Mouse (Mus musculus): ENCODE results near the gene Map2k2. TPM values are rescaled to one million over a fixed set of nuclear protein-coding genes. Genes with fewer than 3 reads are reported as not detected.
A peak's percentile ranks its signal among the peaks of the same experiment; 100 is the strongest.

Map2k2 gene
- polyA plus RNA-seq, 1 experiment from 2014 or later: 118 TPM

- no peak for TF ChIP-seq CTCF (IDR thresholded peaks at IDR 0.05)
- no peak for TF ChIP-seq EP300 (IDR thresholded peaks at IDR 0.05)
- DNase-seq (ENCODE audit: low spot score) (peak; percentile 99), ATAC-seq (peak; percentile 88)
- Histone ChIP-seq H3K4me2 (replicated peaks; ENCODE audit: low read depth, low read length) (peak overlapping the region; percentile 90), H3K9ac (replicated peaks; ENCODE audit: low read depth) (peak overlapping the region; percentile 93), H3K9me3 (ENCODE audit: low read length) (no peaks in the 10 kb centered on the region), H3K36me3 (ENCODE audit: insufficient read depth, low read length) (no peaks in the 10 kb centered on the region), H3K4me1 (ENCODE audit: insufficient read depth, low read depth, low read length) (peaks cover 46% of the 10 kb centered on the region), H3K4me3 (ENCODE audit: low read depth, low read length) (peak overlapping the region; percentile 98), H3K27ac (ENCODE audit: low read length) (peak overlapping the region; percentile 96), H3K27me3 (replicated peaks; ENCODE audit: insufficient read depth, low read length) (no peaks in the 10 kb centered on the region)
- 0% methylated on average over 69 of the region's 89 CpGs for WGBS
Observed at GRCm38 (mm10) chr10:81137252-81138130, 31.8 kb downstream of the Map2k2 start.

GRCm38 (mm10) chr10:81138131-81138782, 32.5 kb downstream of the Map2k2 start:
- H3K36me3 ChIP-seq (ENCODE audit: insufficient read depth, low read length): no peaks in the 10 kb centered on the region
- WGBS: under 1% methylated on average over 15 of the region's 24 CpGs
- H3K4me1 ChIP-seq (ENCODE audit: insufficient read depth, low read depth, low read length): peaks cover 51% of the 10 kb centered on the region
- H3K9ac ChIP-seq (replicated peaks; ENCODE audit: low read depth): peak overlapping the region; percentile 76
- DNase-seq (ENCODE audit: low spot score) (peak; percentile 79), ATAC-seq (no peak)
- peak overlapping the region; percentile 79 for H3K4me3 ChIP-seq (ENCODE audit: low read depth, low read length)
- TF ChIP-seq CTCF (IDR thresholded peaks at IDR 0.05) (peak; percentile 27), EP300 (IDR thresholded peaks at IDR 0.05) (peak; percentile 13; the same call in 1 of the 2 replicates)
- H3K27me3 ChIP-seq (replicated peaks; ENCODE audit: insufficient read depth, low read length): no peaks in the 10 kb centered on the region
- no peaks in the 10 kb centered on the region for H3K9me3 ChIP-seq (ENCODE audit: low read length)
- peak overlapping the region; percentile 68 for H3K4me2 ChIP-seq (replicated peaks; ENCODE audit: low read depth, low read length)
- peak overlapping the region; percentile 95 for H3K27ac ChIP-seq (ENCODE audit: low read length)

GRCm38 (mm10) chr10:81138821-81139528, 33.3 kb downstream of the Map2k2 start:
- peaks cover 51% of the 10 kb centered on the region for H3K4me1 ChIP-seq (ENCODE audit: insufficient read depth, low read depth, low read length)
- peak overlapping the region; percentile 95 for H3K27ac ChIP-seq (ENCODE audit: low read length)
- peak overlapping the region; percentile 76 for H3K9ac ChIP-seq (replicated peaks; ENCODE audit: low read depth)
- H3K4me2 ChIP-seq (replicated peaks; ENCODE audit: low read depth, low read length): peak overlapping the region; percentile 68
- no peak for DNase-seq (ENCODE audit: low spot score)
- TF ChIP-seq CTCF (IDR thresholded peaks at IDR 0.05) (no peak), EP300 (IDR thresholded peaks at IDR 0.05) (no peak)
- no peaks in the 10 kb centered on the region for H3K27me3 ChIP-seq (replicated peaks; ENCODE audit: insufficient read depth, low read length)
- 41% methylated on average over 11 of the region's 11 CpGs for WGBS
- no peaks in the 10 kb centered on the region for H3K9me3 ChIP-seq (ENCODE audit: low read length)
- H3K4me3 ChIP-seq (ENCODE audit: low read depth, low read length): peak overlapping the region; percentile 79
- ATAC-seq: no peak
- H3K36me3 ChIP-seq (ENCODE audit: insufficient read depth, low read length): peaks cover 2% of the 10 kb centered on the region; the same call in 1 of the 2 replicates

DNA sequence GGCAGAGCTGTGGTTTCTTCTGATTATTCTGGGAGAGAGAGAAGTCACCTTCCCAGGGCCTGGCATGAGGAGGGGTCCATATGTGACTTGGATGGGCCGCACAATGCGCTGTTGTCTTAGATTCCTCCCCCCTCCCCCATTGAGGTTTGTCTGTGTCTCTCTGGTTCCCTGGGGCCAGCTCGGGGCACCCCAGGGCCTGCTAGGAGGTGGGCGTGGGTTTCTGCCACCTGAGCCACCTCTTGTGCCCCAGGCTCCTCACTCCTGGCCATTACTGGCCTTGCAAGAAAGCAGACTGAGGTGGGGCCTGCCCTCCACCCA, 33.8 kb downstream of the Map2k2 start:
- Histone ChIP-seq H3K4me2 (replicated peaks; ENCODE audit: low read depth, low read length) (peak overlapping the region; percentile 68), H3K9ac (replicated peaks; ENCODE audit: low read depth) (peak overlapping the region; percentile 10; the same call in 1 of the 2 replicates), H3K9me3 (ENCODE audit: low read length) (no peaks in the 10 kb centered on the region), H3K4me3 (ENCODE audit: low read depth, low read length) (peak overlapping the region; percentile 17; the same call in 1 of the 2 replicates), H3K4me1 (ENCODE audit: insufficient read depth, low read depth, low read length) (peaks cover 50% of the 10 kb centered on the region), H3K27ac (ENCODE audit: low read length) (peak overlapping the region; percentile 39; the same call in 1 of the 2 replicates), H3K27me3 (replicated peaks; ENCODE audit: insufficient read depth, low read length) (no peaks in the 10 kb centered on the region), H3K36me3 (ENCODE audit: insufficient read depth, low read length) (peaks cover 6% of the 10 kb centered on the region; the same call in 1 of the 2 replicates)
- ATAC-seq (no peak), DNase-seq (ENCODE audit: low spot score) (no peak)
- WGBS: 68% methylated on average over 4 of the region's 4 CpGs
- no peak for TF ChIP-seq EP300 (IDR thresholded peaks at IDR 0.05)
- no peak for TF ChIP-seq CTCF (IDR thresholded peaks at IDR 0.05)

- Histone ChIP-seq H3K4me1 (ENCODE audit: insufficient read depth, low read depth, low read length) (peaks cover 45% of the 10 kb centered on the region), H3K9me3 (ENCODE audit: low read length) (no peaks in the 10 kb centered on the region), H3K27me3 (replicated peaks; ENCODE audit: insufficient read depth, low read length) (no peaks in the 10 kb centered on the region), H3K9ac (replicated peaks; ENCODE audit: low read depth) (peak overlapping the region; percentile 10), H3K27ac (ENCODE audit: low read length) (peak overlapping the region; percentile 39), H3K4me3 (ENCODE audit: low read depth, low read length) (peak overlapping the region; percentile 17), H3K4me2 (replicated peaks; ENCODE audit: low read depth, low read length) (peak overlapping the region; percentile 68), H3K36me3 (ENCODE audit: insufficient read depth, low read length) (peaks cover 11% of the 10 kb centered on the region; the same call in 1 of the 2 replicates)
- TF ChIP-seq CTCF (IDR thresholded peaks at IDR 0.05) (no peak), EP300 (IDR thresholded peaks at IDR 0.05) (no peak)
- WGBS: 29% methylated on average over 8 of the region's 8 CpGs
- no peak for DNase-seq (ENCODE audit: low spot score)
- no peak for ATAC-seq
Observed at GRCm38 (mm10) chr10:81140005-81140404, 34.3 kb downstream of the Map2k2 start.
